Mouse (Mus musculus) heart, embryonic 11.5 days (tissue): Measurements from ENCODE around the gene 5830411N06Rik. TPM values are rescaled to one million over a fixed set of nuclear protein-coding genes. Genes with fewer than 3 reads are reported as not detected.

Source experiments
- ATAC-seq: fragments of 200-750 bp; cut with Nextera tagmentation; replicated peaks from 2 replicates; pipeline ENCODE4 v1.8.0; 2017; ENCODE audit warnings: moderate library complexity; ENCODE audit not compliant: insufficient number of reproducible peaks, low FRiP score, low TSS enrichment
- H3K27ac ChIP-seq: fragments of 300-500 bp; sonication (generic); 2 replicates; pipeline ENCODE4 v1.5.1; 2014; ENCODE audit warnings: mild to moderate bottlenecking, low read depth, low read length
- H3K27me3 ChIP-seq: fragments of 300-500 bp; sonication (generic); 2 replicates; pipeline ENCODE4 v1.6.1; 2014; ENCODE audit warnings: mild to moderate bottlenecking, low read length, mixed read lengths; ENCODE audit not compliant: control insufficient read depth, insufficient read depth
- H3K36me3 ChIP-seq: fragments of 300-500 bp; sonication (generic); 2 replicates; pipeline ENCODE4 v1.6.1; 2014; ENCODE audit warnings: mild to moderate bottlenecking, low read length, moderate library complexity, mixed read lengths; ENCODE audit not compliant: control insufficient read depth, insufficient read depth
- H3K4me1 ChIP-seq: fragments of 300-500 bp; sonication (generic); 2 replicates; pipeline ENCODE4 v1.6.1; 2014; ENCODE audit warnings: low read length; ENCODE audit not compliant: control insufficient read depth, insufficient read depth
- H3K4me2 ChIP-seq: fragments of 300-500 bp; sonication (generic); 2 replicates; pipeline ENCODE4 v1.6.1; 2014; ENCODE audit warnings: mild to moderate bottlenecking, moderate library complexity
- H3K4me3 ChIP-seq: fragments of 300-500 bp; sonication (generic); 2 replicates; pipeline ENCODE4 v1.5.1; 2014; ENCODE audit warnings: low read depth, low read length
- H3K9ac ChIP-seq: fragments of 300-500 bp; sonication (generic); 2 replicates; pipeline ENCODE4 v1.6.1; 2014; ENCODE audit warnings: mild to moderate bottlenecking, low read depth, low read length, moderate library complexity
- H3K9me3 ChIP-seq: fragments of 300-500 bp; sonication (generic); replicated peaks from 2 replicates; pipeline ENCODE4 v1.6.1; 2016; ENCODE audit warnings: low read length; ENCODE audit not compliant: control insufficient read depth
- WGBS: fragments of 180-500 bp; shearing (Covaris S2); extraction: QIAGEN DNeasy Blood & Tissue Kit; methylation state at CpG from one replicate; pipeline ENCODE4 v1.1.7; 2014; ENCODE audit not compliant: insufficient replicate concordance; 5-methylcytosine and 5-hydroxymethylcytosine counted together
- polyA plus RNA-seq: library from polyadenylated mRNA; unstranded; fragments of >200 nt; fragmentation: Nextera tagmentation; extraction: Ambion mirVana; gene quantifications from 2 replicates; pipeline ENCODE4 v1.2.1, GENCODE M21; 2014

The 5830411N06Rik gene
- polyA plus RNA-seq, 1 experiment from 2014 or later, result not detected

DNA sequence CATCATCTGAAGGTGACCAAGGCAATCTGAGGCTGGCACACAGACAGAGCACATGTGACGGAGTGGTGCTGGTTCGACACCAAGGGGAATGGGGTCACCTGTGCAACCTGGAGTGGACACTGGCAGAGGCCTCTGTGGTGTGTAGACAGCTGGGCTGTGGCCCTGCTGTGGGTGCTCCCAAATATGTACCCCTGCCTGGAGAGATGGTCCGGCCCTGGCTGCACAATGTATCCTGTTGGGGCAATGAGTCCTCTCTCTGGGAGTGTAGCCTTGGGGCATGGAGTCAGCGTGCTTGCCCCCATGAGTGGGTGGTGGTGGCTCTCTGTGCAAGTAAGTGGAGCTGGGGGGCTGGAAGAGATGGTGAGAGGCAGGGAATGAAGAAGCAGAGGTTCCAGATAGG, 26.7 kb upstream of the 5830411N06Rik start:
- H3K4me1 ChIP-seq, result no peaks in the 10 kb centered on the region
- H3K9ac ChIP-seq, result no peak overlapping the region
- no peaks in the 10 kb centered on the region for H3K9me3 ChIP-seq
- no peak overlapping the region for H3K4me2 ChIP-seq
- no peaks in the 10 kb centered on the region for H3K36me3 ChIP-seq
- no peak overlapping the region for H3K27ac ChIP-seq
- 71% methylated on average over 4 of the region's 4 CpGs for WGBS
- H3K27me3 ChIP-seq, result no peaks in the 10 kb centered on the region
- no peak for ATAC-seq
- H3K4me3 ChIP-seq, result no peak overlapping the region

DNA sequence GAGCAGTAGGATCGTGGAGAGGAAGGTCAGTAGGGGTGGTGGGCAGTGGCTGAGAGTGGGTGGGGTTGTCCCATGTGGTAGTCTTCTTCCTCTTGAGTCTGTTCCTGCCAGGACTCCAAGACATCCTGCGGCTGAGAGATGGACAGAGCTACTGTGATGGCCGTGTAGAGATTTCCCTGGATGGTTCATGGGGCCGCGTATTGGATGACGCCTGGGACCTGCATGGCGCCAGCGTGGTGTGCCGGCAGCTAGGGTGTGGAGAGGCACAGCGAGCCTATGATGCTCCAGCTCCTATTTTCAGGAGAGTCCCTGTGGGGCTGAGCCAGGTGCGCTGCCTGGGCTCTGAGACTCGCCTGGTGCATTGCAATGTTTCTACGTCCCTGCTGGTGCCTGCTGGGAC, 22.9 kb upstream of the 5830411N06Rik start:
- Histone ChIP-seq H3K4me2 (no peak overlapping the region), H3K9me3 (no peaks in the 10 kb centered on the region), H3K9ac (no peak overlapping the region), H3K4me3 (no peak overlapping the region), H3K27me3 (no peaks in the 10 kb centered on the region), H3K36me3 (no peaks in the 10 kb centered on the region), H3K27ac (no peak overlapping the region), H3K4me1 (no peaks in the 10 kb centered on the region)
- 75% methylated on average over 13 of the region's 13 CpGs for WGBS
- ATAC-seq, result no peak

DNA sequence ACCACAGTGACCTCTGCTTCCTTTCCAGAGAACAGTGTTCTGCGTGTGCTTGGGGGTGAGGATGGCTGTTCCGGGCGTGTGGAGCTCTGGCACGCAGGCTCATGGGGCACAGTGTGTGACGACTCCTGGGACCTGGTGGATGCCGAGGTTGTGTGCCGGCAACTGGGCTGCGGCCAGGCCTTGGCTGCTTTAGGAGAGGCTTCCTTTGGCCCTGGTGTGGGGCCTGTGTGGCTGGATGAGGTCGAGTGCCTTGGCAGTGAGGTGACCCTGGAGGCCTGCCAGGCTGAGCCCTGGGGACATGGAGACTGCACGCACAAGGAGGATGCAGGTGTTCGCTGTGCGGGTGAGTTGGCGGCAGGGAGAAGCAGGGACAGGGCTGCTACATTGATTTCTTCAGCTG, 18.6 kb upstream of the 5830411N06Rik start:
- Histone ChIP-seq H3K9me3 (no peaks in the 10 kb centered on the region), H3K4me1 (no peaks in the 10 kb centered on the region), H3K4me2 (no peak overlapping the region), H3K27me3 (no peaks in the 10 kb centered on the region), H3K27ac (no peak overlapping the region), H3K4me3 (no peak overlapping the region), H3K9ac (no peak overlapping the region), H3K36me3 (no peaks in the 10 kb centered on the region)
- ATAC-seq, result no peak
- WGBS, result 73% methylated on average over 13 of the region's 13 CpGs

DNA sequence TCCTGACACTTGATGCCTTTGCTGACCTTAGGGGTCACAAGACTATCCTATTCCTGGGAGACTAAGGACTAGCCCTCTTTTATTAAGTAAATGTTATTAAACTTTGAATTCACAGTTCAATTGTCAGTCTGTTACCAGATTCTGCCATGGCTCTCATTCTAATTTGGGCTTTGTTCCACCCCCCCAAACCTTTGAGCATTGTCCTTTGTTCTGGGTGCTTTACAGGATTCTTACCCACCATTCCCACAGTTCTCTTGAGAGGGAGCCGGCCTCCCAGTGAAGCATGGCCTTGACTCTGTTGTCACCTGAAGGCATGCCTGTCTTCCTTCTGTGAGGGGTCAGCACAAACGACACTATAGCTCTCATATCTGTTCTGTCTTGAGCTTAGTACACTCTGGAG, 16.1 kb upstream of the 5830411N06Rik start:
- Histone ChIP-seq H3K4me2 (no peak overlapping the region), H3K36me3 (no peaks in the 10 kb centered on the region), H3K27me3 (no peaks in the 10 kb centered on the region), H3K9ac (no peak overlapping the region), H3K4me3 (no peak overlapping the region), H3K27ac (no peak overlapping the region), H3K9me3 (0 out of 2 replicates have a peak, but pooled peaks cover 2% of the 10 kb centered on the region), H3K4me1 (no peaks in the 10 kb centered on the region)
- WGBS, result 82% methylated on average over 2 of the region's 2 CpGs
- ATAC-seq, result no peak

DNA sequence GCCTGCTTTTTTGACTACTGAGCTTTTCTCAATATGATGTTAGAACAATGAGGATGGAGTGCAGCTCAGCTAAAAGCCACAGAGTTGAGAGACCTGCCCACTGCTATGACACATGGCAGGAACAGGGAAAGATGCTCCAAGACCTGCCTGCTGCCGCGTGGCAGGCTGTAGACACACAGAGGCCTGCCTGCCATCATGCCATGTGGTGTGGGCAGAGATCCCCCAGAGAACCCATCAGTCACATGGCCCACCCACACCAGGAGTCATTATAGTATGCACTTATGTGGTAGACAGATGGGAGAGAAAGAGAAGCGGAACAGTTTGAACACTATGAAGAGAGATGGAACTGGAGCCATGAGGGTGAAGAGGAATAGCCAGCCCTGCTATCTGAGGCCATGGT, 13.4 kb upstream of the 5830411N06Rik start:
- H3K9ac ChIP-seq, result no peak overlapping the region
- H3K4me2 ChIP-seq, result no peak overlapping the region
- H3K4me1 ChIP-seq, result no peaks in the 10 kb centered on the region
- no peaks in the 10 kb centered on the region for H3K36me3 ChIP-seq
- no peak overlapping the region for H3K27ac ChIP-seq
- H3K9me3 ChIP-seq, result 0 out of 2 replicates have a peak, but pooled peaks cover 2% of the 10 kb centered on the region
- no peak overlapping the region for H3K4me3 ChIP-seq
- 83% methylated on average over 3 of the region's 3 CpGs for WGBS
- ATAC-seq, result no peak
- no peaks in the 10 kb centered on the region for H3K27me3 ChIP-seq

GRCm38 (mm10) chr7:140253780-140254299, 6.8 kb downstream of the 5830411N06Rik start:
- H3K4me2 ChIP-seq, result no peak overlapping the region
- no peak overlapping the region for H3K4me3 ChIP-seq
- no peaks in the 10 kb centered on the region for H3K4me1 ChIP-seq
- ATAC-seq, result no peak
- H3K27me3 ChIP-seq, result no peaks in the 10 kb centered on the region
- no peaks in the 10 kb centered on the region for H3K36me3 ChIP-seq
- no peaks in the 10 kb centered on the region for H3K9me3 ChIP-seq
- no peak overlapping the region for H3K27ac ChIP-seq
- 80% methylated on average over 7 of the region's 7 CpGs for WGBS
- H3K9ac ChIP-seq, result no peak overlapping the region

DNA sequence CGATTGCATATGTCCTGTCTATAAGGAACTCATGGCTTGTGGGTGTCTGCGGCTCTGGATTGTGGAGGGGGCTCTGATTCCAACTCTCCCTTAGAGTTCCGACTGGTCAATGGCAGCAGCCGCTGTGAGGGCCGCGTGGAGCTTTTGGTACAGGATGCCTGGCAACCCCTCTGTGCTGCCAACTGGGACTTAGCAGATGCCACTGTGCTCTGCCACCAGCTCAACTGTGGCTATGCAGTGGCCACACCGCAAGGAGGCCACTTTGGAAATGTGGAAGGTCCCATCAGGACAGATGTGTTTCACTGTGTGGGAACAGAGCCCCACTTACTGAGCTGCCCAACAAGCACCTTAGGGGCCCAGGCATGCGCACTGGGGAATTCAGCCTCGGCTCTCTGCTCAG, 48.7 kb downstream of the 5830411N06Rik start:
- no peaks in the 10 kb centered on the region for H3K36me3 ChIP-seq
- no peak overlapping the region for H3K27ac ChIP-seq
- no peaks in the 10 kb centered on the region for H3K9me3 ChIP-seq
- no peak overlapping the region for H3K4me3 ChIP-seq
- H3K4me1 ChIP-seq, result no peaks in the 10 kb centered on the region
- no peak for ATAC-seq
- H3K27me3 ChIP-seq, result no peaks in the 10 kb centered on the region
- no peak overlapping the region for H3K9ac ChIP-seq
- 82% methylated on average over 9 of the region's 9 CpGs for WGBS
- H3K4me2 ChIP-seq, result no peak overlapping the region

GRCm38 (mm10) chr7:140296876-140297275, 49.8 kb downstream of the 5830411N06Rik start:
- Histone ChIP-seq H3K4me1 (no peaks in the 10 kb centered on the region), H3K4me2 (no peak overlapping the region), H3K9me3 (no peaks in the 10 kb centered on the region), H3K9ac (no peak overlapping the region), H3K27ac (no peak overlapping the region), H3K4me3 (no peak overlapping the region), H3K27me3 (no peaks in the 10 kb centered on the region), H3K36me3 (no peaks in the 10 kb centered on the region)
- ATAC-seq, result no peak
- WGBS, result 69% methylated on average over 6 of the region's 6 CpGs

GRCm38 (mm10) chr7:140299416-140299815, 52.3 kb downstream of the 5830411N06Rik start:
- Histone ChIP-seq H3K4me1 (no peaks in the 10 kb centered on the region), H3K4me3 (no peak overlapping the region), H3K9me3 (no peaks in the 10 kb centered on the region), H3K27me3 (no peaks in the 10 kb centered on the region), H3K9ac (no peak overlapping the region), H3K27ac (no peak overlapping the region), H3K4me2 (no peak overlapping the region), H3K36me3 (no peaks in the 10 kb centered on the region)
- 83% methylated on average over 3 of the region's 3 CpGs for WGBS
- no peak for ATAC-seq
